Mouse (Mus musculus) midbrain, embryonic 10.5 days (tissue): ENCODE results near the gene Vps35l. TPM values are rescaled to one million over a fixed set of nuclear protein-coding genes. Genes with fewer than 3 reads are reported as not detected.

Source experiments
- DNase-seq: peaks from one replicate; pipeline ENCODE4 v3.0.0-alpha.2; 2017; ENCODE audit warnings: low spot score
- H3K27ac ChIP-seq: fragments of 300-500 bp; sonication (generic); replicated peaks from 2 replicates; pipeline ENCODE4 v1.5.1; 2016; ENCODE audit warnings: mild to moderate bottlenecking
- H3K27me3 ChIP-seq: fragments of 300-500 bp; sonication (generic); 2 replicates; pipeline ENCODE4 v1.6.1; 2016; ENCODE audit warnings: low read depth, mild to moderate bottlenecking; ENCODE audit not compliant: poor library complexity, severe bottlenecking
- H3K36me3 ChIP-seq: fragments of 300-500 bp; sonication (generic); 2 replicates; pipeline ENCODE4 v1.6.1; 2016; ENCODE audit warnings: mild to moderate bottlenecking, moderate library complexity
- H3K4me1 ChIP-seq: fragments of 300-500 bp; sonication (generic); 2 replicates; pipeline ENCODE4 v1.6.1; 2016
- H3K4me3 ChIP-seq: fragments of 300-500 bp; sonication (generic); 2 replicates; pipeline ENCODE4 v1.5.1; 2016; ENCODE audit warnings: mild to moderate bottlenecking, moderate library complexity
- H3K9me3 ChIP-seq: fragments of 300-500 bp; sonication (generic); replicated peaks from 2 replicates; pipeline ENCODE4 v1.6.1; 2016; ENCODE audit warnings: mild to moderate bottlenecking
- WGBS: fragments of 180-500 bp; shearing (Covaris S2); methylation state at CpG from one replicate; pipeline ENCODE4 v1.1.7; 2016; 5-methylcytosine and 5-hydroxymethylcytosine counted together
- polyA plus RNA-seq: library from polyadenylated mRNA; unstranded; fragments of >200 nt; fragmentation: Nextera tagmentation; extraction: Ambion mirVana; gene quantifications from 2 replicates; pipeline ENCODE4 v1.2.1, GENCODE M21; 2016

Vps35l gene
- polyA plus RNA-seq, result 68.6 and 84.0 TPM in 2 replicates

DNA sequence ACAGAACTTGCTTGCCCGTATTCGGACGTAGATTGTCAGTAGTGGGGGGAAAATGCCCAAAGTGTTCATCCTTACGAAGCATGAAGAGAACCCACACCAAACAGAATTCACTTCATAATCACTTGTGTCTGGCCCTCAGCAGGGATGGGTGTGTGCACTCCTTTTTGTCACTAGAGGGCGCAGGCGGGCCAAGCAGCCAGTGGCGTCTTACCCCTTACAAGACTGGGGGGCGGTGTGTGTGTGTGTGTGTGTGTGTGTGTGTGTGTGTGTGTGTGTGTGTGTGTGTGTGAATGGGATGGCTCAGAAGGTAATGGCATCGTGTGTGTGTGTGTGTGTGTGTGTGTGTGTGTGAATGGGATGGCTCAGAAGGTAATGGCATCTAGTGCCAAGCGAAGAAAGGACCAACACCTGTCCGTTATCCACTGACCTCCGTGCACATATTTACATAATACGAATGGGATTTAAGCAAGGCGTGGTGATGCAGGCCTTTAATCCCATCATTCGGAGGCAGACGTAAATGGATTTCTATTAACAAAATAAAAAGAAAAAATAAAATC, at the start of gene Vps35l:
TSS of gene Vps35l (plus strand) at position 252 of the 557 bp plus-strand sequence.
- no peaks in the 10 kb centered on the region for H3K27me3 ChIP-seq
- H3K4me1 ChIP-seq, result peaks cover 12% of the 10 kb centered on the region
- peaks cover 32% of the 10 kb centered on the region for H3K36me3 ChIP-seq
- peak within 1 kb of the TSS; percentile 85 for H3K27ac ChIP-seq
- H3K9me3 ChIP-seq, result no peaks in the 10 kb centered on the region
- peak within 1 kb of the TSS; percentile 81 for H3K4me3 ChIP-seq
- 3% methylated on average over 15 of the region's 16 CpGs for WGBS
- peak; percentile 83 for DNase-seq

DNA sequence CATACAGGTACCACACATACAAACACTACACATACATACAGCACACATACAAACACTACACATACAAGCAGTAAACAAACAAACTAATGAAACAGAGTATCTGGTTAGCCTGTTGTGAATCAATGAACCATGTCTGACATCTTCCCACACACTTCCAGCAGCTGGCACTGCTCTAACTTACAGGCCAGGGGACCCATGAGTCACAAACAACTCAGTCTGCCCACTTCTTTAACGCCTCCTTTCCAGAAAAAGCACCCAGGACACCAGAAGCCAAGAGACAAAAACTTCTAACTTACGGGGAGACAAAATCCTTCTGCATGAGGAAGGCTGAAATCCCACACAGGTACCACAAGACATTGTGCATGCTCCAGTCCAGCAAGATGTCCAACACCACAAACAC, 48.7 kb upstream of the Vps35l start:
- H3K9me3 ChIP-seq, result no peaks in the 10 kb centered on the region
- DNase-seq, result no peak
- no peaks in the 10 kb centered on the region for H3K27me3 ChIP-seq
- H3K36me3 ChIP-seq, result peaks cover 94% of the 10 kb centered on the region
- WGBS, result 93% methylated on average over 2 of the region's 2 CpGs
- no peaks in the 10 kb centered on the region for H3K4me1 ChIP-seq
- H3K27ac ChIP-seq, result no peak overlapping the region
- no peak overlapping the region for H3K4me3 ChIP-seq

DNA sequence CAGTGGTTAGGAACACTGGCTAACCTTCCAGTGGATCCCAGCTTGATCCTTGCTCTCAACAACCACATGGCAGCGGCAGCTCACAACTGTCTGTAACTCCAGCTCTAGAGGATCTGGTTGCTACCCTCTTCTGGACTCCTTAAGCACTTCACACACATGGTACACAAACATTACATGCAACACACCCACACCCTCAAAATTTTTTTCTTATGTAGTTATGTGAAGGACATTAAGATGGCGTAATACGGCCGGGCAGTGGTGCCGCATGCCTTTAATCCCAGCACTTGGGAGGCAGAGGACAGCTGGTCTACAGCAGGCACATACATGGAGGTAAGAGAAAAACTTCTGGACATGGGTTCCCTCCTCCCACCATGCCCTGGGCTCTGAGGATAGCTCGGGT, 43.9 kb upstream of the Vps35l start:
- H3K4me1 ChIP-seq, result no peaks in the 10 kb centered on the region
- DNase-seq, result no peak
- no peak overlapping the region for H3K27ac ChIP-seq
- WGBS, result 95% methylated on average over 6 of the region's 6 CpGs
- no peak overlapping the region for H3K4me3 ChIP-seq
- H3K27me3 ChIP-seq, result no peaks in the 10 kb centered on the region
- H3K9me3 ChIP-seq, result no peaks in the 10 kb centered on the region
- H3K36me3 ChIP-seq, result peaks cover 79% of the 10 kb centered on the region

DNA sequence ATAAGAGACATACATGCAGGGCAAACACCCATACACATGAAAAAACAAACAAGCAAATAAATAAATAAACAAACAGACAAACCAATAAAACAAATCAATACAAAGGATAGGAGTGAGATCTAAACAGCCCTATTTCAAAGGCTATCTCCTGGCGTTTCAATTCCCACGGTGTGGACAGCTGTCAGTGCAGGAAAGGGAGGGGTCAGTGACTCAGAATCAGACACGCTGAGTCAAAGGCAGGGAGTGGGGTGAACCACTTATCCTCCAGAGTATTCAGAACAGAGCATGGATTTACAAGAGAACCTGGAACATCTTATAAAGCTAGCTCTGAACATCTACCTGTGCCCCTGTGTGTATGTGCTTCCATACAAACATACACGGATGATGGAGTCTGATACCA, 42.9 kb upstream of the Vps35l start:
- Histone ChIP-seq H3K4me3 (no peak overlapping the region), H3K27me3 (no peaks in the 10 kb centered on the region), H3K27ac (no peak overlapping the region), H3K9me3 (no peaks in the 10 kb centered on the region), H3K36me3 (peaks cover 78% of the 10 kb centered on the region), H3K4me1 (no peaks in the 10 kb centered on the region)
- WGBS, result 80% methylated on average over 4 of the region's 4 CpGs
- DNase-seq, result no peak

DNA sequence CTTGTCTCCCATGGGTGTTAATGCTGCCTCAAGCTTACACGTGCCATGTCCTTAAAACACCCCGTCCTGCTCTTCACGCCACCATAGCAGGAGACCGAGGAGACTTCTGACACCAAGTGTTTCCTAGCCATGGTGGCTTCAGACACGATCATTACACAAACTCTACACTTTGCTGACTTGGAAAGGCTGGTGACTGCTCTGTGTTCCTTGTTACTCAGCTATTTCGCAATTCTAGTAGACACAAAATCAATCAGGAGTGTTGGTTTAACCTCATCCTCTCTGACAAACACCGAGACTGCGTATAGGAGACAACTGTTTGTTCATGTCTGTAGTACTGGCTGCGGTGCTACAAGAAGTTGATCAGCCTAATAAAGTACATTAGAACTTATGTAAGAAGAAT, 41.1 kb upstream of the Vps35l start:
- no peaks in the 10 kb centered on the region for H3K27me3 ChIP-seq
- no peak overlapping the region for H3K27ac ChIP-seq
- 96% methylated on average over 9 of the region's 9 CpGs for WGBS
- H3K36me3 ChIP-seq, result peaks cover 72% of the 10 kb centered on the region
- no peak overlapping the region for H3K4me3 ChIP-seq
- H3K9me3 ChIP-seq, result no peaks in the 10 kb centered on the region
- no peak for DNase-seq
- peaks cover 7% of the 10 kb centered on the region for H3K4me1 ChIP-seq

DNA sequence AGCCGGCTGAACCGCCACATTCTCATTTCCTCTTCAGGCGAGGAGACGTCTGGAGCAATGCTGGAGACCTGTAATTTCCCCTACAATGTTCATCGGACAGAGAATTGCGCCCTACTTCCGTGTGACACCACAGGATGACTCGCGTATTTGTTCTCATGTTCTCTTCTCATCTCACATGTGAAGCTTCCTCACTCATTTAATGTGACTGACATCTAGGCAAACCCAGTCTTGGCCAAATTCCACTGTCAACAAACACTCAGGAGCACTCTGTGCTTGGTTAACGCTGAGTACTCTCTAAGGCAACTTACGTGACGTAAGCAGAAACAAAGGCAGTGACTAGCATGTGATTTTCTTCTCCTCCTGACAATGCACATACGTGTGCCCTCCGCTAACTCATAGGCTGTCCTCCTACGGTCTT, 36.9 kb upstream of the Vps35l start:
- 96% methylated on average over 15 of the region's 15 CpGs for WGBS
- H3K4me1 ChIP-seq, result peaks cover 33% of the 10 kb centered on the region
- no peaks in the 10 kb centered on the region for H3K9me3 ChIP-seq
- no peak for DNase-seq
- H3K27ac ChIP-seq, result no peak overlapping the region
- no peak overlapping the region for H3K4me3 ChIP-seq
- H3K36me3 ChIP-seq, result peaks cover 30% of the 10 kb centered on the region
- H3K27me3 ChIP-seq, result peaks cover 4% of the 10 kb centered on the region; the same call in 1 of the 2 replicates

DNA sequence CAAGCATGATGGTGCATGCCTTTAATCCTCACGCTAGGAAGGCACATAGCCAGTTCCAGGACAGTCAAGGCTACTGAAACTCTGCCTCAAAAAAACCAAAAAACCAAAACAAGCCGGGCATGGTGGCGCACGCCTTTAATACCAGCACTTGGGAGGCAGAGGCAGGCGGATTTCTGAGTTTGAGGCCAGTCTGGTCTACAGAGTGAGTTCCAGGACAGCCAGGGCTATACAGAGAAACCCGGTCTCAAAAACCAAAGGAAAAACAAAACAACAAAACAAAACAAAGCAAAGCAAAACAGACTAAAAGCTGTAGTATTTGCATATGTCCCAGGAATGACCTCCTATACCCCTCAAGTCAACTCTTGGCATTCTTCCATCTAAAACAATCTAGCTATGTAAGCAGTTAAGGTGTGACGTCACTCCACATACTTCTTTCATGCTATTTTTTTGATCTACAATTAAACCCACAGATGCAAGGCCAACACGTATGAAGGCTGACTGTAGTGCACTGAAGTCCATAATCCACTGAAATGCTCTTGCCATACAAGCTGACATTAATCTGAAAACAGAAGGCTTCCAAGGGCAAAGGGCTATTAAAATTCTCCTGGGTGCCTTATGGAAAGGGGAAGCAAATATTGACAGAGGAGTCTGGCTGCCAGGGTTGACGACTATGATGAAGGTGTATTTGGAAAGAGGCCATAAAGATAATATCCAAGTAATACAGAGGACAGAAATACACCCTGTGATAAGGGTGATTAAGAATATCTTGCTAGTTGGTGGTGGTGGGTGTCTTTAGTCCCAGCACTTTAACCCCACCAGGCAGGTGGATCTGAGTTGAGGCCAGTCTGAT, 35.8 kb upstream of the Vps35l start:
- H3K36me3 ChIP-seq, result peaks cover 22% of the 10 kb centered on the region
- no peaks in the 10 kb centered on the region for H3K9me3 ChIP-seq
- H3K4me1 ChIP-seq, result peaks cover 33% of the 10 kb centered on the region
- H3K27me3 ChIP-seq, result peaks cover 4% of the 10 kb centered on the region; the same call in 1 of the 2 replicates
- WGBS, result 89% methylated on average over 9 of the region's 9 CpGs
- H3K27ac ChIP-seq, result no peak overlapping the region
- peak overlapping the region; percentile 90 for H3K4me3 ChIP-seq
- DNase-seq, result no peak

DNA sequence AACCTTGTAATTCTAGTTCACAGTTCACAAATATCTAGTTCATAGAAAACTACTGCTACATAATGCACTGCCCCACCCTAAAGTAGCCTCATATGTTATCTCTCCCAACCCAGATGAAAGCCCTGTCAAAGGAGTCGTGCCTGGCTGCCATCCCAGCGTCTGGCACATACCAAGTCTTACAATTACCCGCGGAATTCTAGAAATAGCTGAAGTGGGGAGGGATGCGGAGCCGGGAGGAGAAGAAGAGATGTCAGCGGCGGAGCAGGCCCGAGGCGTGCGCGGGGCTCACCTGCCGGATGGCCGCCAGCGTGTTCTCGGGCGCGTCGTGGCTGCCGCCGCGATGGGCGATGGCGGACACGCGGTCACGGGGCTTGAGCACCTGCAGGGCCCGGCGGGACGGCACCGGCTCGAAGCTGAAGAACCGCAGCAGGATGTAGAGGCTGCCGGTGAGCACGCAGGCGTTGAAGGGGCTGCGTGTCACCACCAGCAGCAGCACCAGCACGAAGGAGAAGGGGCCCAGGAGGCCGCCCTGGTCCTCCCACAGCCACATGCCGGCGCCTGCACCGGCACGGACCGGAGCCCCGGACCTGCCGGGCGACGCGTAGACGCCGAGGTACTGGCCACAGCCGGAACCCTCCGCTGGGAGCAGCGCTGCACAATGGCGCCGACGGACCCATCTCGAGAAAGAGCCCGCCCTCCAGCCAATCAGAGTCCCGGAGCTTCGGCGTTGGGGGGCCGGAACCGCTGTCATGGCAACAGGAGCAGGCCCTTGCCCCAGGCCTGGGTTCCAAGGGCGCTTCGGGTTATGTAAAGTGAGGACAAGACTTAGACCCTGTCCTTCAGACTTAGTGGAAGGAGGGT, 34.7 kb upstream of the Vps35l start, which contains the start of gene Gde1:
TSS of gene Gde1 (minus strand) at position 678 of the 861 bp plus-strand sequence.
- DNase-seq, result peak; percentile 95
- H3K4me3 ChIP-seq, result peak within 1 kb of the TSS; percentile 90
- under 1% methylated on average over 66 of the region's 66 CpGs for WGBS
- H3K36me3 ChIP-seq, result peaks cover 22% of the 10 kb centered on the region
- H3K9me3 ChIP-seq, result no peaks in the 10 kb centered on the region
- peaks cover 4% of the 10 kb centered on the region; the same call in 1 of the 2 replicates for H3K27me3 ChIP-seq
- H3K27ac ChIP-seq, result peak within 1 kb of the TSS; percentile 94
- H3K4me1 ChIP-seq, result peaks cover 33% of the 10 kb centered on the region

DNA sequence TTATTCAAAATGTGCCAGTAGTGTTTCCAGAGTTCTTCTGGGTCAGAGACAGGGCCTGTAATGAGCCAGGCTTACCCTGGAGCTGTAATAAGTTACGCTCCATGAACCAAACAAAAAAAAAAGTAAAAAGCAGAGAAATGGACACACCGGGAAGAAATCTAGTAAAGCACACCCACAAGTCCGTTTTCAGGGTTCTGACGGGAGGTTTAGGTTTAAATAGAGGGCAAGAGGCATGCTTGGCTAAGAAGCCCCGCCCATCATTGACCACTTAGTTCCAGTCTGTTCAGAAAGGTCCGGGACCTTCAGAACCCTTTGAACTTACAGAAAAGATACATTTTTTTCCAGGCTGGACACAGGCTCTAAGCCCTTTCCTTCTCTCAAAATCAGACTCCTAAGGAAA, 34.0 kb upstream of the Vps35l start:
- Histone ChIP-seq H3K4me1 (peaks cover 33% of the 10 kb centered on the region), H3K27me3 (peaks cover 4% of the 10 kb centered on the region; the same call in 1 of the 2 replicates), H3K27ac (peak overlapping the region; percentile 94), H3K4me3 (peak overlapping the region; percentile 90), H3K9me3 (no peaks in the 10 kb centered on the region), H3K36me3 (peaks cover 20% of the 10 kb centered on the region)
- no peak for DNase-seq
- 37% methylated on average over 6 of the region's 6 CpGs for WGBS

DNA sequence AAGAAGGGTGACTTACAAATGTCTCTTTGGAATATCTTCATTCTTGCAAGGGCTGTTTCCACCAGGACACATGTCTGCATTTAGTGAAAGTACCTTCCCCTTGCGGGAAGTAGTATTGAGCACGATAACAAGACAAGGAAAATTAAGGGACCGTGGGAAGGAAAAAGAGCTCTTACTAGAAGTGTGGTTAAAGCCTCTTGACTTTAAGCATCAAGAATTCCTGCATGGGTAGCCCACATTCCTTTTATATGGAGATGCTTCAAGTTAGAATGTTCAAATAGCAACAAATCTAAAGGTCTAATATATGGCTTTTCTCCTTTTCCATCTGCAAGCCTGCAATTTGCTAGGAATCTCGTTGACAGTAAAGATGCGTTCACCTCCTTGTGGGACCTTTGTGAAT, 33.5 kb upstream of the Vps35l start:
- 89% methylated on average over 5 of the region's 5 CpGs for WGBS
- Histone ChIP-seq H3K36me3 (peaks cover 17% of the 10 kb centered on the region), H3K27me3 (peaks cover 4% of the 10 kb centered on the region; the same call in 1 of the 2 replicates), H3K4me1 (peaks cover 33% of the 10 kb centered on the region), H3K4me3 (no peak overlapping the region), H3K9me3 (no peaks in the 10 kb centered on the region), H3K27ac (0 out of 2 replicates have a peak overlapping the region, but pooled peaks have one; percentile 94)
- no peak for DNase-seq

DNA sequence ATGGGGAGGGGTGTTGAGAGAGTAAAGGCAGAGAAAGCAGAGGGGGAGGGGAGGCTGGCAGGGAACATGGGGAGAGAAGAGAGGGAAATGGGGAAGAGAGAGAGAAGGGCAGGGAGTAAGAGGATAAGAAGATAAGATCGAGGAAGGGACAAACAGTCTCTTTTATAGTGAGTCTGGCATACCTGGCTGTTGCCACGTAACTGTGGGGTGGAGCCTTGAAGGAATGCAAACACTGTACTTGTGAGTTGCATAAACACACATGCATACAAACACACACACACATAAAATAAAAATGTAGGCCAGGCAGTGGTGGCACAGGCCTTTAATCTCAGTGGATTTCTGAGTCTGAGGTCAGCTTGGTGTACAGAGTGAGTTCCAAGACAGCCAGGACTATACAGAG, 32.8 kb upstream of the Vps35l start:
- Histone ChIP-seq H3K4me3 (no peak overlapping the region), H3K27me3 (peaks cover 4% of the 10 kb centered on the region; the same call in 1 of the 2 replicates), H3K36me3 (peaks cover 11% of the 10 kb centered on the region), H3K27ac (no peak overlapping the region), H3K4me1 (peaks cover 33% of the 10 kb centered on the region), H3K9me3 (no peaks in the 10 kb centered on the region)
- 78% methylated on average over 2 of the region's 2 CpGs for WGBS
- DNase-seq, result no peak

DNA sequence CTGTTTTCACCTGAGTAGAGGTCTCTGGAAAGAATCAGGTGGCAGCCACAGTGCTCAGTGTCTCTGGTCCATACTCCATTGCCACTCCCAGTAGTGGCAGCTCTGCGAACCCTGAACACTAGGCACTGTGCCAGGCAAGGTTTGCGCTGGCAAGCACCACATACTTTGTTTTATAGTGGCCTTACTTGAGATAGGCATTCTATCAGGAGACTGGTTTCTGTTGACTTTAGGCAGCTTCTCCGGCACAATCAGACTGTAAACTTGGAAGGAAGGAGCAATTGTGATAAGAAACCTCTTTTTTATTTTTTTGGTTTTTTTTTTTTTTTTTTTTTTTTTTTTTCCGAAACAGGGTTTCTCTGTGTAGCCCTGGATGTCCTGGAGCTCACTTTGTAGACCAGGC, 32.0 kb upstream of the Vps35l start:
- peaks cover 5% of the 10 kb centered on the region for H3K36me3 ChIP-seq
- no peak overlapping the region for H3K27ac ChIP-seq
- peaks cover 37% of the 10 kb centered on the region for H3K4me1 ChIP-seq
- DNase-seq, result no peak
- WGBS, result 90% methylated on average over 4 of the region's 4 CpGs
- H3K27me3 ChIP-seq, result peaks cover 4% of the 10 kb centered on the region; the same call in 1 of the 2 replicates
- no peaks in the 10 kb centered on the region for H3K9me3 ChIP-seq
- no peak overlapping the region for H3K4me3 ChIP-seq
